Mouse (Mus musculus): ENCODE results near the gene Ing2.

DNA sequence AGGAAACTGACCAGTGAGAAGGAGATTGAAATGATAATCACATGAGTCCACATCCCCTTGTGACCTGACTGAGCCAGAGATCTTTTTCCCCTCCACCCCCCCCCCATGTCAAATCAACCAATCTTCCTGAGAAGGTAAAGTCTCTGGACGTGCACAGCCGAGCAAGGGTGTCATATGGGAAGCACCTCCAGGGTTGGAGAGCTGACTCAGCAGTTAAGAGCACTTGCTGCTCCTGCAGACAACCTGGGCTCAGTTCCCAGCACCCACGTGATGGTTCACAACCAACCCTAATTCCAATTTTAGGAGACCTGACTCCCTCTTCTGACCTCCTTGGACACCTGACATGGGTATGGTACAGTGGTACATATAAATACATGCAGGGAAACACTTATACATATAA, 39.3 kb downstream of the Ing2 start:
- TF ChIP-seq POLR2A (IDR thresholded peaks at IDR 0.05; ENCODE audit: insufficient read depth, low read depth, low read length) (no peak), CTCF (IDR thresholded peaks at IDR 0.05) (no peak), EP300 (IDR thresholded peaks at IDR 0.05; ENCODE audit: insufficient read depth, low read depth, low read length) (no peak)

Measured in heart, adult 2 months (tissue).